Mouse (Mus musculus) forebrain, embryonic 10.5 days (tissue): Measurements from ENCODE around the gene Zswim3. TPM values are rescaled to one million over a fixed set of nuclear protein-coding genes. Genes with fewer than 3 reads are reported as not detected.

Experiments used
- DNase-seq: peaks from one replicate; pipeline ENCODE4 v3.0.0-alpha.2; 2017; ENCODE audit warnings: low spot score; ENCODE audit errors: extremely low spot score
- H3K27ac ChIP-seq: fragments of 300-500 bp; sonication (generic); 2 replicates; pipeline ENCODE4 v1.5.1; 2016; ENCODE audit warnings: mild to moderate bottlenecking
- H3K27me3 ChIP-seq: fragments of 300-500 bp; sonication (generic); 2 replicates; pipeline ENCODE4 v1.6.1; 2016; ENCODE audit warnings: mild to moderate bottlenecking; ENCODE audit not compliant: poor library complexity, severe bottlenecking
- H3K36me3 ChIP-seq: fragments of 300-500 bp; sonication (generic); replicated peaks from 2 replicates; pipeline ENCODE4 v1.6.1; 2016; ENCODE audit warnings: mild to moderate bottlenecking, moderate library complexity
- H3K4me1 ChIP-seq: fragments of 300-500 bp; sonication (generic); 2 replicates; pipeline ENCODE4 v1.6.1; 2016
- H3K4me3 ChIP-seq: fragments of 300-500 bp; sonication (generic); 2 replicates; pipeline ENCODE4 v1.5.1; 2016; ENCODE audit warnings: mild to moderate bottlenecking, moderate library complexity
- H3K9me3 ChIP-seq: fragments of 300-500 bp; sonication (generic); 2 replicates; pipeline ENCODE4 v1.6.1; 2016; ENCODE audit warnings: mild to moderate bottlenecking, moderate library complexity
- WGBS: fragments of 180-500 bp; shearing (Covaris S2); methylation state at CpG from one replicate; pipeline ENCODE4 v1.1.7; 2016; 5-methylcytosine and 5-hydroxymethylcytosine counted together
- polyA plus RNA-seq: library from polyadenylated mRNA; unstranded; fragments of >200 nt; fragmentation: Nextera tagmentation; extraction: Ambion mirVana; gene quantifications from 2 replicates; pipeline ENCODE4 v1.2.1, GENCODE M21; 2016

Gene Zswim3
- 8.6 and 9.2 TPM in 2 replicates for polyA plus RNA-seq

- Histone ChIP-seq H3K27ac (peak within 1 kb of the TSS; percentile 91), H3K36me3 (peaks cover 44% of the 10 kb centered on the region), H3K4me1 (peaks cover 26% of the 10 kb centered on the region), H3K4me3 (peak within 1 kb of the TSS; percentile 90), H3K27me3 (no peaks in the 10 kb centered on the region), H3K9me3 (no peaks in the 10 kb centered on the region)
- peak; percentile 95 for DNase-seq
- WGBS: under 1% methylated on average over 47 of the region's 47 CpGs
These were observed at the start of gene Zswim3, which contains the start of gene Acot8 for GRCm38 (mm10) chr2:164804533-164805331. Zswim3 (plus strand) TSS chr2:164805098. Acot8 (minus strand) TSS chr2:164804882.

DNA sequence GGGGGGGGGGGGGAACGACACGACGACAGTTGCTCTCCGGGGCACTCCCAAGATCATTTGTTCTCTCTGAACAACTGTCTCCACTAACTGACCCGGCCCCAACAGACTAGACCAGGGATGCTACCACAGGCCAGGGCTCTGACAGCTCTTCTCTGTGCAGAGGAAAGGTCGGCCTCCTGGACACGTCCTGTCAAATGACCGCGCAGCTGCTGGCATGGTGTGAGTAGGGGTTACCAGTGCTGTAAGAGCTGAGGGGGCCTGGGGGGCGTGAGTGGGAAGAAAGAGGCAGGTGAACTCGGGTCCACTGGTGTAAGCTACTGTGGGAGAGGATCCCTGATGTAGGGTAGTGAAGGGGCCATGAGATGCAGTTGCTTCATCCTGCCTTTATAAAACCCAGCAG lies 47.1 kb upstream of the Zswim3 start:
- no peaks in the 10 kb centered on the region for H3K9me3 ChIP-seq
- H3K4me3 ChIP-seq: no peak overlapping the region
- H3K27ac ChIP-seq: no peak overlapping the region
- no peaks in the 10 kb centered on the region for H3K4me1 ChIP-seq
- H3K36me3 ChIP-seq: peaks cover 100% of the 10 kb centered on the region
- DNase-seq: no peak
- H3K27me3 ChIP-seq: no peaks in the 10 kb centered on the region
- WGBS: 94% methylated on average over 11 of the region's 11 CpGs

DNA sequence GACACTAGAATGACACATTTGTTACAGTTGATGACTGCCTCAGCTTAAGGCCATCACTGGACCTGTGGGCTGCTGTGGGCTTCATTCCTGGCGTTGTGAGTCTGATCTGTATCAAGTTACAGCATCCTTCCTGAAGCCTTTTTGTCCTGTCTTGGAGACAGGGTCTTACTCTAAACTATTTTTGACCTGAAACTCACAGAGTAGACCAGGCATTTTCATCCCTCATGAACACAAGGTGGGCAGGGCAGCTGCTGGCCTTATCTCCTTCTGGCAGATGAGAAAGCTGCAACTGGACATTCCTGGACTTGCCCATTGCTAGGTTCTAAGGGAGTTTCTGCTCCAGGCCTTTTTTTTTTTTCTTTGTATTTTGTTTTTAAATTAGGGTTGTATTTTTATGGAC lies 46.2 kb upstream of the Zswim3 start:
- H3K9me3 ChIP-seq: no peaks in the 10 kb centered on the region
- DNase-seq: no peak
- no peak overlapping the region for H3K27ac ChIP-seq
- WGBS: 87% methylated on average over 1 of the region's 1 CpGs
- H3K4me3 ChIP-seq: no peak overlapping the region
- H3K36me3 ChIP-seq: peaks cover 100% of the 10 kb centered on the region
- no peaks in the 10 kb centered on the region for H3K4me1 ChIP-seq
- H3K27me3 ChIP-seq: no peaks in the 10 kb centered on the region

DNA sequence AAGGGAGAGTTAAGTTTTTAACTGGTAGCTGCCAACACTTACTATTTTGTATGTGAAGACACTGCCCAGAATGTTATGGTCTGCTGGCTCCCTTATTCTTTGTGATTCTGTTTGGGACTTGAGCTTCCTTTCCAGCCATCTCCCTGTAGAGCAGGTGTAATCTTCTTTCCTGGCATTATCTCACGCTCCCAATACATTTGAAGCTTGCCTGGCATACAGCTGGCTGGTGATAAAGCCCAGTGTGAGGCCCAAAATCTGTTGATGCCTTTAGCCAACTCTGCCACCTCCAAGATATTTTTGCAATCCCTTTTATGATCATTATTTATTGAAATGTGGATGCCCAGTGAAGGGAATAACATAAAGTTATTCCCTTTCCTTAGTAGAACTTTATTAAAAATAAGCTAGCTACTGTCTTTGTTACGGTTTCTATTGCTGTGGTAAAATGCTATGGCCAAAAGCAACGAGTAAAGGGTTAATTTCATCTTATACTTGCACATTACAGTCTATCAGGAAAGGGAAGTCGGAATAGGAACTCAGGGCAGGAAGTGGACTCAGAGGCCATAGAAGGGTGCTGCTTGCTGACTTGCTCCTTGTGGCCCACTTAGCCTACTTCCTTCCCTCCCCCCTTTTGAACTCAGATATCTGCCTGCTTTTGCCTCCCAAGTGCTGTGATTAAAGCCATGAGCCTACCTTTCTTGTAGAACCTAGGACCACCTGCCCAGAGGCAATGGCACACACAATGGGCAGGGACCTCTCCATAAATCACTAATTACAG lies 44.7 kb upstream of the Zswim3 start:
- no peak for DNase-seq
- H3K27me3 ChIP-seq: no peaks in the 10 kb centered on the region
- peaks cover 94% of the 10 kb centered on the region for H3K36me3 ChIP-seq
- no peak overlapping the region for H3K27ac ChIP-seq
- no peaks in the 10 kb centered on the region for H3K4me1 ChIP-seq
- H3K4me3 ChIP-seq: no peak overlapping the region
- H3K9me3 ChIP-seq: no peaks in the 10 kb centered on the region
- 88% methylated on average over 4 of the region's 4 CpGs for WGBS

- Histone ChIP-seq H3K4me1 (no peaks in the 10 kb centered on the region), H3K9me3 (no peaks in the 10 kb centered on the region), H3K36me3 (peaks cover 94% of the 10 kb centered on the region), H3K4me3 (no peak overlapping the region), H3K27ac (no peak overlapping the region), H3K27me3 (no peaks in the 10 kb centered on the region)
- no peak for DNase-seq
- WGBS: 93% methylated on average over 2 of the region's 2 CpGs
These were observed 43.4 kb upstream of the Zswim3 start for GRCm38 (mm10) chr2:164761502-164761901.

DNA sequence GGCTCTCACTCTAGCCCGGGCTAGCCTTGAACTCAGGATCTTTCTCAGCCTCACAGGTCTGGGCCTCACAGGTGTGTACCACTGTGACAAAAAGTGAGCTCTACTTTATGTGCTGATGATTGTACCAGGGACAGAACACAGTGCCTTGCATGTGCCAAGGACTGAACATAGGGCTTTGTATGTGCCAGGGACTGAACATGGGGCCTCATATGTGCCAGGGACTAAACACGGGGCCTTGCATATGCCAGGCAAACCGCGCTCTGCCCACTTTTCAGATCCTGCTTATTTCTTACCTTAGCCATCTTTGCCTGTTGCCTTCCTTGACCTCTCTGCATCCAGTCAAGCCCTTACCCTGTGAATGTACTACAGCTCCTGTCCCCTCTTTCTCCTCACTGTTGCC lies 42.9 kb upstream of the Zswim3 start:
- H3K27ac ChIP-seq: no peak overlapping the region
- DNase-seq: no peak
- no peak overlapping the region for H3K4me3 ChIP-seq
- WGBS: 96% methylated on average over 4 of the region's 4 CpGs
- H3K4me1 ChIP-seq: no peaks in the 10 kb centered on the region
- peaks cover 94% of the 10 kb centered on the region for H3K36me3 ChIP-seq
- H3K9me3 ChIP-seq: no peaks in the 10 kb centered on the region
- no peaks in the 10 kb centered on the region for H3K27me3 ChIP-seq

- Histone ChIP-seq H3K4me1 (no peaks in the 10 kb centered on the region), H3K4me3 (no peak overlapping the region), H3K27me3 (no peaks in the 10 kb centered on the region), H3K36me3 (peaks cover 94% of the 10 kb centered on the region), H3K9me3 (no peaks in the 10 kb centered on the region), H3K27ac (no peak overlapping the region)
- 91% methylated on average over 7 of the region's 7 CpGs for WGBS
- DNase-seq: no peak
These were observed 42.3 kb upstream of the Zswim3 start for GRCm38 (mm10) chr2:164762593-164762992.

DNA sequence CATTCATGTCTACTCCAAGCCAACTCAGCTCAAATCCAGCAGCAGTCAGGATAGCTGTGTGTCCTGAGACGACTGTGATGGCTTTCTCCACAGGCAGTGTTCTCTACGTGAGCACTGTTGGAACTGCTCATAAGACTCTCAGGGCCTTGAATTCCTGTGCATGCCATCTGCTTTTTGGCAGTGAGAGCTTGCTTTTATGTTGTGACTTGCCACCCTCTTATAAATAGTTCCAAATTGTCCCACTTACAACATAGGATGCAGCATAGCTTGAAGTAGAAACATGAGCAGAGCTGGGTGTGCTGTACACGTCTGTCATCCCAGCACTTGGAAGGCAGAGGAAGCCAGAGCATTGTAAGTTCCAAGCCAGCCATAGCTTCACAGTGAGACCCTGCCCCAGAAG lies 39.1 kb upstream of the Zswim3 start:
- 86% methylated on average over 3 of the region's 3 CpGs for WGBS
- H3K4me1 ChIP-seq: peaks cover 8% of the 10 kb centered on the region
- H3K36me3 ChIP-seq: peaks cover 77% of the 10 kb centered on the region
- no peaks in the 10 kb centered on the region for H3K9me3 ChIP-seq
- H3K27ac ChIP-seq: no peak overlapping the region
- DNase-seq: no peak
- H3K4me3 ChIP-seq: no peak overlapping the region
- H3K27me3 ChIP-seq: no peaks in the 10 kb centered on the region

DNA sequence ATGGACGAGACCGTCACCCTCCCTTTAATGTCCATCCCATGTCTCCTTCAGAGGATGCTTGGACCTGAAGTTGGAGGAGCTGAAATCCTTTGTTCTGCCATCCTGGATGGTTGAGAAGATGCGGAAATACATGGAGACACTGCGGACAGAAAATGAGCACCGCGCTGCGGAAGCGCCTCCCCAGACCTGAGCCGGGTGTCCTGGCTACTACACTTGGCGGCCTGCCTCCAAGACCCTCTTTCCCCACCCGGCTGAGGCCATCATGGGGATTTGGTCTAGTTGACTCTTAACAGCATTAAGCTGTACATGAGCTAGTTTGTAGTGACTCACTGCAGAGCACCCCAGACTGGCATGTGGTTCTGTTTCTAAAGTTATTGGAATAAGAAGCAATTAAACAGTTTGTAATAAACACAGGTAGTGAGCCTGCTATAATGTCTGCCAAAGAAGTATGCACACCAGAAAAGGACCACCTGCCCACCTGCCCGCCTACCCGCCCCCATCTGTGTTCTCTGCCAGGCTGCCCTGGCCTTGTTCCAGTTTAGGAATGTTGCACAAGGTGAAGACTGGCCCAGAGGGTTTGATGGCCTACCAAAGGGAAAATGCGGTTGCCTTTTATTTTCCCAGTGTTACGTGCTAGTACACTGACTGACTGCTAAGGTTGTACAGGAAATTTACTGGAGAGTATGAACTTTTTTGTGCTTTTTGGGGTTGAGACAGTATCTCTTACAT lies 36.9 kb upstream of the Zswim3 start:
- no peak overlapping the region for H3K4me3 ChIP-seq
- 94% methylated on average over 15 of the region's 15 CpGs for WGBS
- H3K9me3 ChIP-seq: no peaks in the 10 kb centered on the region
- peaks cover 24% of the 10 kb centered on the region for H3K4me1 ChIP-seq
- DNase-seq: no peak
- H3K27ac ChIP-seq: no peak overlapping the region
- no peaks in the 10 kb centered on the region for H3K27me3 ChIP-seq
- peaks cover 77% of the 10 kb centered on the region for H3K36me3 ChIP-seq

- peak within 1 kb of the TSS; percentile 99 for H3K4me3 ChIP-seq
- no peaks in the 10 kb centered on the region for H3K9me3 ChIP-seq
- peaks cover 28% of the 10 kb centered on the region for H3K4me1 ChIP-seq
- H3K27ac ChIP-seq: peak within 1 kb of the TSS; percentile 98
- peak; percentile 99 for DNase-seq
- H3K27me3 ChIP-seq: no peaks in the 10 kb centered on the region
- 2% methylated on average over 53 of the region's 53 CpGs for WGBS
- H3K36me3 ChIP-seq: peaks cover 76% of the 10 kb centered on the region
These were observed 35.5 kb upstream of the Zswim3 start, which contains the start of gene Ube2c for GRCm38 (mm10) chr2:164769258-164770037. Ube2c (plus strand) TSS chr2:164769898.

DNA sequence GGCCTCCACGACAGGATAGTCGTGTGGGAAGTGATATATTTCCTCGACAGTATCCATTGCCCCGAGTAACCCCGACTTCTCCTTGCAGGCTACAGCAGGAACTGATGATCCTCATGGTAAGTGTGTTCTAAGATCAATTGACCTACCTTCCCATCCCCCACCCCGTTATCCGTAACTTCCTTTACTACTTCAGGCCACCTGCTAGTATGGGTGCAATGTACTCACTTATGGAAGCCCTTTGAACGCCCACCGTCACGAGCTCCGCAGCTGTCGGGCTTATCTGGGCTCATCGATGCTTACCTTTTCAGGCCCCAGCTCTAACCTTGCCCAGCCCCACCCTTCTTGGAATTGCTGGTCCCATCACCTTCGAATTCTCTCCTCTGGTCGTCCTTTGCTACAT lies 34.6 kb upstream of the Zswim3 start:
- Histone ChIP-seq H3K36me3 (peaks cover 68% of the 10 kb centered on the region), H3K27ac (peak overlapping the region; percentile 98), H3K4me1 (peaks cover 28% of the 10 kb centered on the region), H3K9me3 (no peaks in the 10 kb centered on the region), H3K4me3 (peak overlapping the region; percentile 99), H3K27me3 (no peaks in the 10 kb centered on the region)
- no peak for DNase-seq
- WGBS: 7% methylated on average over 15 of the region's 15 CpGs

GRCm38 (mm10) chr2:164771123-164771522 lies 33.8 kb upstream of the Zswim3 start:
- Histone ChIP-seq H3K27me3 (no peaks in the 10 kb centered on the region), H3K4me3 (peak overlapping the region; percentile 99), H3K27ac (peak overlapping the region; percentile 98), H3K36me3 (peaks cover 60% of the 10 kb centered on the region), H3K9me3 (no peaks in the 10 kb centered on the region), H3K4me1 (peaks cover 28% of the 10 kb centered on the region)
- no peak for DNase-seq
- 90% methylated on average over 8 of the region's 8 CpGs for WGBS
